Mouse (Mus musculus): ENCODE results near the gene Ubap2l.

Gene Ubap2l

GRCm38 (mm10) chr3:89968509-89968908, 83.9 kb downstream of the Ubap2l start:
- DNase-seq (ENCODE audit: inconsistent age in 2 of 2, low spot score in 1 of 2): no peak

- no peak for DNase-seq (ENCODE audit: inconsistent age in 2 of 2, low spot score in 1 of 2)
Measured at GRCm38 (mm10) chr3:89966946-89967345, 85.5 kb downstream of the Ubap2l start.

DNA sequence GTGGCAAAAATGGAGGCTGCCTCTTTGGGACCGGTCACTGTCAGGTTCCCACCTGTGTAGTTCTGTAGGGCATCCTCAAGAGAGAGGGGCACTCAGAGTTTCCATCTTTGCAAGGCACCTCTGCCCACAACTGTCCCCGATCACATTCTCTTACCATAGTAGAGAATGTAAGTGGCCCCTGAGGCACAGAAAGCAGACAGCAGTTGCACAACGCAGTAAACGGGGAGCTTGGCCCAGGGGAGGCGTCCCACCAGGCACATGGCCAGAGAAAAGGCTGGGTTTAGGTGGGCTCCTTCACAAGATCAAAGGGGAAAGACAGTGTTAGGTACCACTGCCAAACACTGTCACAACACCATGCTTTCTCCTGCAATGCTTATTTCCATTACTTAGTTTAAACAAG, 86.5 kb downstream of the Ubap2l start:
- DNase-seq (ENCODE audit: inconsistent age in 2 of 2, low spot score in 1 of 2): no peak

DNA sequence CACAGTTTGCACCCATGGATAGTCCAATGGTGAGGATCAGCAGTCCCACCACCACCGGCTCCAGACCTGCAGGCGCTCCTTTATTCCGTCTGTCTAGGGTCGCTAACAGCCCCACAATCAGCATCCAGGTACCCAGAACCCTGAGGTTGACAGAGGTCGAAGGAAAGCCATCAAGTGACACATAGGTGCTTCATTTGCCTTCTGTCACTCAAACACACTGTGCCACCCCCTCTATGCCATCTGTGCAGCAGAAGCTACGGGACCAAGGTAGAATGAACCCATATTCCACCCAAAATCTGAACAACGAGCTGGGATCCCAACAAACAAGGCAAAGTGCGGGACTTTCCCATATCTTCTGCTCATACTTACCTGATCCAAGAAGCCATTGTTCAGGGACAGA, 86.9 kb downstream of the Ubap2l start:
- no peak for DNase-seq (ENCODE audit: inconsistent age in 2 of 2, low spot score in 1 of 2)

- peak; percentile 67 to 87 for DNase-seq (ENCODE audit: inconsistent age in 2 of 2, low spot score in 1 of 2)
Measured at GRCm38 (mm10) chr3:89963926-89964739, 88.3 kb downstream of the Ubap2l start.

DNA sequence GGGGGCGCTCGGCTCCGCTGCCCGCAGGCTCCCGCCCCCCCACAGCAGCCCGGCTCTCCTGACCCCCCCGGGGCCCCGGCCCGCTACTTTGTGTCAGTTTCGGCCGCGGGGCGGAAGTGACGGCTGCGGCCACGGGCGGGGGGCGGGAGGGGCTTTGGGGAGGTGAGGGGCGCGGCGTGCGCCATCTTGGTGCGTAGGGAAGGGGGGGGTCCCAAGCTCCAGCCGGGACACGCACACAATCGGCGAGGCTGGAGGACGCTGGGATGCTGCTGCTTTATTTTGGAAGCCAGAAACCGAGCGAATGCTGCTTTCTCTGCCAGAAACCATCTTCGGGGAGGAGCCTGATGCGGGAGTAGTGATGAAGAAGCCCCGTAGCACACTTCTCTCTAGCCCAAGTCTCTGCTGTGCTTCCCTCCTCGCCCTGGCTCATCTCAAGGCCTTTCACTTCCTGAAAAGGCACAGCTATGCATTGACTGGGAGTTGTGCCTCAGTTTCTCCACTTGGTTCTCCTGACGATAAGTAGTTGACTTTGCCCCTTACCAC, 89.1 kb downstream of the Ubap2l start, which contains the start of gene Atp8b2:
Atp8b2 (minus strand) TSS at position 288 of the 543 bp plus-strand sequence.
- DNase-seq (ENCODE audit: inconsistent age in 2 of 2, low spot score in 1 of 2): peak; percentile 73 to 85

DNA sequence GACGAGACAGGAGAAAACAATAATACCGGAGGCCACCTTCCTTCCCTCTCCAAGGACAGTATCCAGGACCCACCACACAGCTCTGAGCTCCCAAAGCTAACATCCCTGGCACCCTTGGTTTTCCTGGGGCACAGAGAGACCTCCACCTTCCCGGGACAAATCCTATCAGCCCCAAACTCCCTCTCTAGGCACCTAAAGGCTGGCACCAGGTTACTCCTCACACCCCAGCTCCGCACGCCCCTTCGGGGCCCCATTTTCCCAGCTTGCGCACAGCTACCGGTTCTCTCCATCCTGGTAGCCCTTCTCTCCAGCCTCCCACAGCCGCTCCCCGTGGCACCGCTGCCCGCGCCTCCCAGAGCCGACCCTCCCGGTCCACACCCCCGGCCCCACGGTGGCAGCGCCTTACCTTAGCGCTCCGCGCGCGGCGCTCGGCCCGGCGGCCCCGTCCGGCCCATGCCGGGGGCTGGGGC, 89.6 kb downstream of the Ubap2l start:
- peak; percentile 61 to 82 for DNase-seq (ENCODE audit: inconsistent age in 2 of 2, low spot score in 1 of 2)

GRCm38 (mm10) chr3:89962059-89962750, 90.2 kb downstream of the Ubap2l start:
- peak in 1 of 2 experiments; percentile 51 for DNase-seq (ENCODE audit: inconsistent age in 2 of 2, low spot score in 1 of 2)

- DNase-seq (ENCODE audit: inconsistent age in 2 of 2, low spot score in 1 of 2): peak in 1 of 2 experiments; percentile 58
Measured at GRCm38 (mm10) chr3:89961436-89961835, 91.0 kb downstream of the Ubap2l start.

DNA sequence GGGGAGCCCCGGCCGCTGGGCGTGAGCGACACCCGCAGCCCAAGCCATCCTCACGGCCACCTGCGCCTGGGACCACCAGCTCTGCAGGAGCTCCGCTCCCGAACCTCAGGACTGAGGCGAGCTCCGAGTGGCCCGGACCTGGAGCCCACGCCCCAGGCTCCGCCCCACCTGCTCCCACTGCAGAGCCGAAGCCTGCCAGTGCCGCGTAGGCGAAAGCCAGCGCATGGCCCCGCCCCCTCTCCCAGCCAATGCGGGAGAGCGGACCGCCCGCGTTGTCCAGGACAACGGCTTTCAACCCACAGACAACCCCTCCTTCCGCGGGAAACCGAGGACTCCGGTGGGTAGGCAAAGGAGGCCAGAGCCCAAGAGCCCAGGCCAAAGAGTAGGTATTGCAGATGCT, 92.0 kb downstream of the Ubap2l start:
- peak; percentile 96 to 97 for DNase-seq (ENCODE audit: inconsistent age in 2 of 2, low spot score in 1 of 2)

DNA sequence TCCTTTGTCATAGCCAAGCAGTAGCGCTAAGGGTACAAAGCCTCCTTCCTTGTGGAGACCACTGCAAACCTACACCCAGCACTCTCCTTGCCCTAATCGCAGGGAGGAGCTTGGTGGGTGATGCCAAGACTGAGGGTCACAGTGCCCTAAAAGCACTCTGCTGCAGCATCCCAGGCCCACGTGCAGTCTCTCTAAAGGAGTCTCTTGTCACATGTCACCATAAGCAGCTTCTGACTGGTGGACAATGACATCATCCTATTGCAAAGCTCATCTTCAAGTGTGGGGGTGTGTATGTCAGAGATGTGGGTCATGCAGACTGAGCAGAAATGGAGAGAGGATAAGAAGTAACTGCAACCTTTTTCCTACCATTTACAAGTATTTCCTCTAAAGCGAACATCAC, 93.0 kb downstream of the Ubap2l start:
- peak in 1 of 2 experiments; percentile 52 for DNase-seq (ENCODE audit: inconsistent age in 2 of 2, low spot score in 1 of 2)

DNA sequence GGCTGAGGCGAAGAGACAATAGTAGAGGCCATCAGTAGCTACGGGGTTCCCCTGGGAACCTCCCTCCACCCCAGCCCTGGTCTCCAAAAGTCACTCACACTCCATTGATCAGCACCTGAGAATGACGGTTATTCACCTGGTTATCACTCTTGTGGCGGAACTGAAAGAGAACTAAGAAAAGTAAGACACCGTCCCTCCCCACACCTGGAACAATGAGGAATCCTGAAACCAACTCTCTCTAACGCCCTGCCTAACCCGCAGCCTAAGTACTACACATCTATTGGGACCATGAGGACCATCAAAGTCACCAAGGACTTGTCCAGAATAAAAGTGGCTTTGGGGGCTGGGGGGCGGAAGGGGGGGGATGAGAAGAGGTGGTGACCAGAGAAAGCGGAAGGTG, 94.5 kb downstream of the Ubap2l start:
- DNase-seq (ENCODE audit: inconsistent age in 2 of 2, low spot score in 1 of 2): no peak

DNA sequence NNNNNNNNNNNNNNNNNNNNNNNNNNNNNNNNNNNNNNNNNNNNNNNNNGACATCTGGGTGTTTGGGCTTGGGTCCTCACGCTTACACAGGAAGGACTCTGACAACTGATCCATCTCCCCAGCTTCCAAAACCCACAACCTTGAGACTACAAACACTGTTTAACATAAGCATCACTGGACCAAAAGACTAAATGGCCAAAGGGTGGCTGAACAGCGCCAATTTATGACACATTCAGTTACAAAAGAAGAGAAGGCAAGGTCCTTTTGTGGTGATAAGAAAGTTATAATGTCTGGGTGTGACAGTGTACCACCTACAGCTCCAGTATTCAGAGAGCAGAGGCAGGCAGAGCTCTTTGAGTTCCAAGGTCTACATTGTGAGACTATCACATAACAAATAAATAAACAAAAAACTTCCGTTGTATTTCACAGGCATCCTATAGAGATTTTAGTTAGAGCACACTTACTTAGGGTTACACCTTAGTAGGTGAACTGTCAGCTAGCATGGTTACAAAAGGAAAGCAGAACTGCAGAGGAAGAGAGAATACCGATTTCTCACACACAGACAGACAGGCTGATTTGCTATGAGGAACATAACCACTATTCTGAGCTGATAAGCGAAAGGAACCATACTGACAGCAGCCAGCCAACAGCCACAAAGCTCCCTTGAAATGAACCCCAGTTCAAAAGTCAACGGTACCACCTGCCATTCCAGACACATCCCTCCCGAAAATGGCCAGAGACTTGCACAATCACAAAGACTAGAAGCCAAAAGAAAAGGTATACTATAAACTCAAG, 96.1 kb downstream of the Ubap2l start:
- no peak for DNase-seq (ENCODE audit: inconsistent age in 2 of 2, low spot score in 1 of 2)

DNA sequence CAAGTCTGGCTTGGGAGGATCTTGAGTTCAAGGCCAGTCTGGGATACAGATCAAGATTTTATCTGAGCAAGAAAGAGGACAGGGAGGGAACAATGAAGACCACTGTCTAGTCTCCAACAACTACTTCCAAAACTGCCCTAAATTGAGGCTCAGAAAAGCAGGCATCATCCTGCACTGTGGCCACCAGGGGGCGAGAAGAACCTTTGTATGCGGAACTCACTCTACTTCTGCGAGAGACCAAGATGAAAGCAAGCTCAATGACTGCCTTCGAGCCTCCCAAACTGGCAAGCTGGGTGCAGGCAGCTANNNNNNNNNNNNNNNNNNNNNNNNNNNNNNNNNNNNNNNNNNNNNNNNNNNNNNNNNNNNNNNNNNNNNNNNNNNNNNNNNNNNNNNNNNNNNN, 99.0 kb downstream of the Ubap2l start:
- peak; percentile 75 to 90 for DNase-seq (ENCODE audit: inconsistent age in 2 of 2, low spot score in 1 of 2)

Measured in adrenal gland, adult (tissue).